Mouse (Mus musculus): Measurements from ENCODE around the gene Got1. TPM values are rescaled to one million over a fixed set of nuclear protein-coding genes. Genes with fewer than 3 reads are reported as not detected.

Got1 gene
- polyA plus RNA-seq (2014; fragmentation: Illumina TruSeq; extraction: RNeasy Lipid Tissue Mini Kit (QIAGEN cat#74804); ENCODE audit: low replicate concordance) = 10.1 TPM

GRCm38 (mm10) chr19:43524187-43525103 is at the start of gene Got1:
TSS of gene Got1 (minus strand) at chr19:43524605.

Other genes with a start within 250 kb of the Got1 start
- gene Hpse2, start 136.2 kb downstream of the Got1 start, polyA plus RNA-seq (2014; fragmentation: Illumina TruSeq; extraction: RNeasy Lipid Tissue Mini Kit (QIAGEN cat#74804); ENCODE audit: low replicate concordance) = 0.52 TPM
- gene Cnnm1, start 84.2 kb downstream of the Got1 start, polyA plus RNA-seq (2014; fragmentation: Illumina TruSeq; extraction: RNeasy Lipid Tissue Mini Kit (QIAGEN cat#74804); ENCODE audit: low replicate concordance) = 0.45 TPM
- 1.5 TPM for gene Nkx2-3, start 87.7 kb upstream of the Got1 start, polyA plus RNA-seq (2014; fragmentation: Illumina TruSeq; extraction: RNeasy Lipid Tissue Mini Kit (QIAGEN cat#74804); ENCODE audit: low replicate concordance)
- 5.6 TPM for gene Slc25a28, start 150.3 kb upstream of the Got1 start, polyA plus RNA-seq (2014; fragmentation: Illumina TruSeq; extraction: RNeasy Lipid Tissue Mini Kit (QIAGEN cat#74804); ENCODE audit: low replicate concordance)
- 42.5 TPM for gene Entpd7, start 165.1 kb upstream of the Got1 start, polyA plus RNA-seq (2014; fragmentation: Illumina TruSeq; extraction: RNeasy Lipid Tissue Mini Kit (QIAGEN cat#74804); ENCODE audit: low replicate concordance)
- gene Cutc, start 228.4 kb upstream of the Got1 start, polyA plus RNA-seq (2014; fragmentation: Illumina TruSeq; extraction: RNeasy Lipid Tissue Mini Kit (QIAGEN cat#74804); ENCODE audit: low replicate concordance) = 41.2 TPM
- 10.7 TPM for gene Cox15, start 228.4 kb upstream of the Got1 start, polyA plus RNA-seq (2014; fragmentation: Illumina TruSeq; extraction: RNeasy Lipid Tissue Mini Kit (QIAGEN cat#74804); ENCODE audit: low replicate concordance)